Comparison of ENCODE assay signal across 2 mouse cellular contexts in genomic region chr10:77950468-77950867, GRCm38 (mm10). TPM values are rescaled to one million over a fixed set of nuclear protein-coding genes. Genes with fewer than 3 reads are reported as not detected.
"Had no signal": no experiment of that assay in that cellular context is flagged by ENCODE, and none has a peak within 500 bp of the region (broad histone marks: within the 10 kb centered on the region; RNA-seq: fewer than 3 reads in every experiment).

No protein-coding gene starts in this region.

RNA-seq across cellular contexts. Expression of gene Lrrc3, which starts 48.1 kb away (rescaled TPM):
- total RNA-seq: hematopoietic stem cell, adult 5-6 weeks had no signal
- polyA plus RNA-seq: inflammation-experienced regulatory T-cells, adult 6 months had no signal
